Mouse (Mus musculus) kidney, adult 2 months (tissue): ENCODE measurements around the gene Rbm20. TPM values are rescaled to one million over a fixed set of nuclear protein-coding genes. Genes with fewer than 3 reads are reported as not detected.

ENCODE experiments used
- DNase-seq: peaks from one replicate; pipeline ENCODE4 v3.0.0; 2021
- H3K27ac ChIP-seq: fragments of 200-500 bp; 2 replicates; pipeline ENCODE4 v1.5.1; 2012; ENCODE audit warnings: low read depth, low read length, control low read depth, inconsistent platforms; ENCODE audit not compliant: insufficient read depth
- H3K27me3 ChIP-seq: fragments of 200-500 bp; replicated peaks from 2 replicates; pipeline ENCODE4 v1.6.1; 2012; ENCODE audit warnings: mild to moderate bottlenecking, moderate library complexity, low read length, inconsistent platforms; ENCODE audit not compliant: control insufficient read depth, insufficient read depth
- H3K36me3 ChIP-seq: fragments of 200-500 bp; 2 replicates; pipeline ENCODE4 v1.6.1; 2012; ENCODE audit warnings: mild to moderate bottlenecking, moderate library complexity, low read length, inconsistent platforms; ENCODE audit not compliant: control insufficient read depth, insufficient read depth
- H3K4me1 ChIP-seq: fragments of 200-500 bp; 2 replicates; pipeline ENCODE4 v1.6.1; 2011; ENCODE audit warnings: low read length; ENCODE audit not compliant: control insufficient read depth, insufficient read depth
- H3K4me3 ChIP-seq: fragments of 200-500 bp; 2 replicates; pipeline ENCODE4 v1.5.1; 2011; ENCODE audit warnings: mild to moderate bottlenecking, low read depth, low read length, control low read depth; ENCODE audit not compliant: insufficient read depth
- CTCF ChIP-seq: fragments of 200-500 bp; conservative IDR thresholded peaks from 2 replicates; pipeline ENCODE4 v1.5.1; 2011; ENCODE audit warnings: low read depth, mild to moderate bottlenecking, control low read depth, low read length, moderate library complexity, mixed read lengths; ENCODE audit not compliant: insufficient read depth, insufficient read length
- POLR2A ChIP-seq: fragments of 200-500 bp; IDR thresholded peaks from one replicate; pipeline ENCODE4 v1.6.1; 2011; ENCODE audit warnings: low read depth, low read length, control low read depth
- WGBS: fragments of 180-500 bp; shearing (Covaris S2); methylation state at CpG from one replicate; pipeline ENCODE4 v1.1.7; 2018; 5-methylcytosine and 5-hydroxymethylcytosine counted together
- polyA plus RNA-seq: library from polyadenylated mRNA; depleted of rRNA; stranded (reverse); fragments of >200 nt; gene quantifications from 2 replicates; pipeline ENCODE4 v1.2.3, GENCODE M21; 2012

Gene Rbm20
- polyA plus RNA-seq, 1 experiment, result 4.3 TPM

DNA sequence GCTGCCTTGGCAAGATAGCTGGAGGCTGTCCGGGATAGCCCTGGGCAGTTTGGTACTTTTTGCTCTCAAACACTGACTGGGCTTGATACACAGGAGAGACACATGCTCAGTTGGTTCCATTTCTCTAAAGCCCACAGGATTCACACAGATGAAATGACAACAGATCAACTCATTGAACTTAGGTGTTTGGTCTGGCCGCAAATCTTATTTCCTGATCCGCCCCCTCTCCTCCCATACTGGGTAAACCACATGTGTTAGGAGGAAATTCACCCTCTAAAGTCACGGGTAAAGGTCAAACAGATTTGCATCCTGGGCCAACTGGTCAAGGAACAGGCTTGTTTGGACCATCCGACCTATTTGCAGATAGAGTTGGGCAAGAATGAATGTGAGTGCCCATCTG lies 212.4 kb downstream of the Rbm20 start:
- Histone ChIP-seq H3K27me3 (no peaks in the 10 kb centered on the region), H3K27ac (no peak overlapping the region), H3K36me3 (no peaks in the 10 kb centered on the region), H3K4me3 (no peak overlapping the region), H3K4me1 (no peaks in the 10 kb centered on the region)
- WGBS, result 60% methylated on average over 5 of the region's 5 CpGs
- no peak for DNase-seq
- TF ChIP-seq CTCF (no peak), POLR2A (no peak)

DNA sequence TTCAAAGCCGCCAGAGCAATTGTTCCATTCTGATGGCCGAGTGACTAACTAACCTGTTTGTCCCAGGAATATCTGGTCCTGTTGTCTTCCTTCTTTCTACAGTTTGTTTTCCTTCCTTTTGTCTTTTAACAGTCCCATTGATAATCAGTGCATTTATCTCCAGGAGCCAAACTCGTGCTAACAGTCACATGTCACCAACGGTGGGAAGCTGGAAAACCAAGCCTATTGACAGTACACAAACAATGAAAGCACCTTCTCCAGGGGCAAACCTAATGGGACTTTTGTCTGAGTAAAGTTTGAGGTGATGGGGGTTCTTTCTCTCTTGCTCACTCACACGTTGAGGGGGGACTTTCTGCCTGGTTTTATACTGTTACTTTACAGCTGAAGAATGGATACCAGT lies 213.2 kb downstream of the Rbm20 start:
- no peak for DNase-seq
- no peaks in the 10 kb centered on the region for H3K27me3 ChIP-seq
- H3K4me3 ChIP-seq, result no peak overlapping the region
- H3K27ac ChIP-seq, result no peak overlapping the region
- WGBS, result 76% methylated on average over 5 of the region's 5 CpGs
- H3K4me1 ChIP-seq, result no peaks in the 10 kb centered on the region
- TF ChIP-seq CTCF, result no peak
- H3K36me3 ChIP-seq, result no peaks in the 10 kb centered on the region

GRCm38 (mm10) chr19:53890781-53891251 lies 213.7 kb downstream of the Rbm20 start:
- TF ChIP-seq POLR2A (no peak), CTCF (no peak)
- H3K4me3 ChIP-seq, result no peak overlapping the region
- 73% methylated on average over 5 of the region's 5 CpGs for WGBS
- H3K27me3 ChIP-seq, result no peaks in the 10 kb centered on the region
- H3K27ac ChIP-seq, result no peak overlapping the region
- H3K4me1 ChIP-seq, result no peaks in the 10 kb centered on the region
- no peaks in the 10 kb centered on the region for H3K36me3 ChIP-seq
- DNase-seq, result peak; percentile 34

DNA sequence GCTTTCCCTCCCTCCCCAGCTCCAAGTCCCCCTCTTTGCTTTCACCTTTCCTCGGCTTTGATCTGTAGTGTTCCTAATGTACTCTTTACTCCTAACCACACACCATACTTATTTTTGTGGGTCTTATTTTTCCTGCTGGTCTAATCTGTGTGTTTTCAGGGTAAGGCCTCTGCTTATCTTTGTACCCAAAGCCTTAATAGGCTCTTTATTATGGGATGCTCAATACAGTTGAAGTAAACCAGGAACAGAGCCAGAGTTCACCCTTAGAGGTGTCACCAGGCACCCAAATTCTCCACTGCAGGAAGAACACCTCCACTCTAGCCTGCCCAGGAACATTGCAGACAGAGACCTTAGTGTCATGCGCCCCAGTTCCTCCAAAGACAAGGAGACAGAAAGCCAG lies 214.5 kb downstream of the Rbm20 start:
- no peak for TF ChIP-seq POLR2A
- no peak for TF ChIP-seq CTCF
- no peak overlapping the region for H3K4me3 ChIP-seq
- H3K27ac ChIP-seq, result no peak overlapping the region
- no peaks in the 10 kb centered on the region for H3K36me3 ChIP-seq
- no peak for DNase-seq
- 95% methylated on average over 2 of the region's 2 CpGs for WGBS
- H3K27me3 ChIP-seq, result no peaks in the 10 kb centered on the region
- H3K4me1 ChIP-seq, result no peaks in the 10 kb centered on the region

- no peak within 1 kb of the TSS for H3K4me3 ChIP-seq
- TF ChIP-seq POLR2A (no peak), CTCF (no peak)
- 49% methylated on average over 3 of the region's 3 CpGs for WGBS
- no peaks in the 10 kb centered on the region for H3K36me3 ChIP-seq
- H3K27ac ChIP-seq, result no peak within 1 kb of the TSS
- H3K27me3 ChIP-seq, result no peaks in the 10 kb centered on the region
- DNase-seq, result no peak
- H3K4me1 ChIP-seq, result no peaks in the 10 kb centered on the region
Observed at GRCm38 (mm10) chr19:53892061-53892460, 215.0 kb downstream of the Rbm20 start, which contains the start of gene Pdcd4. Pdcd4 (plus strand) TSS chr19:53892231.

- DNase-seq, result no peak
- no peak overlapping the region for H3K27ac ChIP-seq
- 72% methylated on average over 9 of the region's 9 CpGs for WGBS
Observed at GRCm38 (mm10) chr19:53892838-53893359, 215.8 kb downstream of the Rbm20 start.

DNA sequence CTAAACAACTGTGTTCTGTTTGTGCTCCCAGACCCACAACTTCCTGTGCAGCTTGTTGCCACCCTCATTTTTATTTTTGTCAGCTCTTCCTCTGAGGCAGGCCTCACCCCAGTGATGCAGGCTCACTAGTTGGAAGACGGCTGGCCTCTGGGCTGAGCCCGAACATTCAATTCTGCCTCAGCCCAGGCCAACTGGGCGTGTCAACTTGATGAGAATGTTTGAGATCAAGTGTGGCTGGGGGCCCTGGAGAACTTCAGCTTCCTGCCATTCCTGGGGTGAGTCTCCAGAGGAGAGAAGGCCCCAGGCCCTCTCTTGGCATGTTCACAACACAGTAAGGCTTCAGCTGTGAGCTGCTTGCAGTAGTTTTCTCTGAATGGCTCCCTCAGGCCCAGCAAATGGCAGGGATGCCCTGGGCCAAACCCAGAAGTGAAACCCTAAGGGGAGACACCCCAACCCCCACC lies 216.6 kb downstream of the Rbm20 start:
- WGBS, result 74% methylated on average over 3 of the region's 3 CpGs
- no peak overlapping the region for H3K27ac ChIP-seq
- TF ChIP-seq CTCF (no peak), POLR2A (no peak)
- no peaks in the 10 kb centered on the region for H3K27me3 ChIP-seq
- H3K4me1 ChIP-seq, result no peaks in the 10 kb centered on the region
- no peaks in the 10 kb centered on the region for H3K36me3 ChIP-seq
- no peak for DNase-seq
- no peak overlapping the region for H3K4me3 ChIP-seq

More at GRCm38 (mm10) chr19:53892838-53893359, 215.8 kb downstream of the Rbm20 start:
- no peaks in the 10 kb centered on the region for H3K4me1 ChIP-seq
- no peaks in the 10 kb centered on the region for H3K27me3 ChIP-seq
- no peak overlapping the region for H3K4me3 ChIP-seq
- no peaks in the 10 kb centered on the region for H3K36me3 ChIP-seq
- TF ChIP-seq POLR2A (no peak), CTCF (no peak)
